Mouse (Mus musculus) forebrain, embryonic 14.5 days (tissue): ENCODE measurements at regions not wholly inside any gene's neighbourhood (a gene's known extent, or its start where the extent isn't known, plus 50 kb on each side); places are given as distances from the start of the nearest gene placed in this dataset.
A peak's percentile ranks its signal among the peaks of the same experiment; 100 is the strongest.

Source experiments
- ATAC-seq: fragments of 200-750 bp; cut with Nextera tagmentation; 2 replicates; pipeline ENCODE4 v1.8.0; 2017; ENCODE audit warnings: mild to moderate bottlenecking, moderate library complexity
- DNase-seq: peaks from one replicate; pipeline ENCODE4 v3.0.0-alpha.2; 2015; ENCODE audit warnings: low spot score
- H3K27ac ChIP-seq: fragments of 300-500 bp; sonication (generic); 2 replicates; pipeline ENCODE4 v1.5.1; 2014; ENCODE audit warnings: low read depth, mild to moderate bottlenecking, control low read depth, low read length, moderate library complexity
- H3K27me3 ChIP-seq: fragments of 300-500 bp; sonication (generic); replicated peaks from 2 replicates; pipeline ENCODE4 v1.6.1; 2014; ENCODE audit warnings: low read length, control low read depth, mixed read lengths; ENCODE audit not compliant: control insufficient read depth, insufficient read depth
- H3K36me3 ChIP-seq: fragments of 300-500 bp; sonication (generic); 2 replicates; pipeline ENCODE4 v1.6.1; 2014; ENCODE audit warnings: low read length, control low read depth; ENCODE audit not compliant: control insufficient read depth, insufficient read depth
- H3K4me1 ChIP-seq: fragments of 300-500 bp; sonication (generic); 2 replicates; pipeline ENCODE4 v1.6.1; 2014; ENCODE audit warnings: antibody characterized with exemption, low read length, control low read depth; ENCODE audit not compliant: control insufficient read depth, insufficient read depth
- H3K4me2 ChIP-seq: fragments of 300-500 bp; sonication (generic); 2 replicates; pipeline ENCODE4 v1.6.1; 2014; ENCODE audit warnings: mild to moderate bottlenecking, control low read depth, low read length
- H3K4me3 ChIP-seq: fragments of 300-500 bp; sonication (generic); 2 replicates; pipeline ENCODE4 v1.5.1; 2014; ENCODE audit warnings: low read depth, low read length, control low read depth
- H3K9ac ChIP-seq: fragments of 300-500 bp; sonication (generic); 2 replicates; pipeline ENCODE4 v1.6.1; 2014; ENCODE audit warnings: mild to moderate bottlenecking, low read length, control low read depth, moderate library complexity
- H3K9me3 ChIP-seq: fragments of 300-500 bp; sonication (generic); replicated peaks from 2 replicates; pipeline ENCODE4 v1.6.1; 2016; ENCODE audit warnings: low read length, control low read depth, mixed read lengths; ENCODE audit not compliant: control insufficient read depth
- WGBS: fragments of 180-500 bp; shearing (Covaris S2); extraction: QIAGEN DNeasy Blood & Tissue Kit; methylation state at CpG from one replicate; pipeline ENCODE4 v1.1.7; 2014; 5-methylcytosine and 5-hydroxymethylcytosine counted together

DNA sequence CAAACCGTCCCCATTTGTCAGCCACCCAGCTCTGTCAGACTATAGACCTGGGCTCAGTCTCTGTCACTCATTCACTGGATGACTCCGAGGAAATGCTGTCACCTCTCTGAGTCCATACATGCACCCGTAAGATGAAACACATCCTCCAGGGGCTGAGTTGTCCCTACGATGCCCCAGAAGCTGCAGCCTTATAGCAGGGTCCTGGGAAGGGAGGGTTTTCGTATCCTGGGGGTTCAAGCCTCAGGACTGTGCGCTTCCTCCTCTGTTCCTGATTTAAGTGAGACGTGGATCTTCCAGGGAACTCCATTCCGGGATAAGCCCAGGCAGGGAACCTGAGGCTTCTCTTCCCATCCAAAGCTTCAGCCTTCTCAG is 111.6 kb downstream of the Tpra1 start:
- DNase-seq (no peak), ATAC-seq (0 out of 2 replicates have a peak, but pooled peaks have one; percentile 1)
- H3K9me3 ChIP-seq = no peaks in the 10 kb centered on the region
- H3K27ac ChIP-seq = peak overlapping the region; percentile 77
- H3K27me3 ChIP-seq = peaks cover 34% of the 10 kb centered on the region
- no peak overlapping the region for H3K9ac ChIP-seq
- H3K36me3 ChIP-seq = no peaks in the 10 kb centered on the region
- peaks cover 12% of the 10 kb centered on the region for H3K4me1 ChIP-seq
- H3K4me3 ChIP-seq = no peak overlapping the region
- 52% methylated on average over 8 of the region's 8 CpGs for WGBS
- H3K4me2 ChIP-seq = no peak overlapping the region

DNA sequence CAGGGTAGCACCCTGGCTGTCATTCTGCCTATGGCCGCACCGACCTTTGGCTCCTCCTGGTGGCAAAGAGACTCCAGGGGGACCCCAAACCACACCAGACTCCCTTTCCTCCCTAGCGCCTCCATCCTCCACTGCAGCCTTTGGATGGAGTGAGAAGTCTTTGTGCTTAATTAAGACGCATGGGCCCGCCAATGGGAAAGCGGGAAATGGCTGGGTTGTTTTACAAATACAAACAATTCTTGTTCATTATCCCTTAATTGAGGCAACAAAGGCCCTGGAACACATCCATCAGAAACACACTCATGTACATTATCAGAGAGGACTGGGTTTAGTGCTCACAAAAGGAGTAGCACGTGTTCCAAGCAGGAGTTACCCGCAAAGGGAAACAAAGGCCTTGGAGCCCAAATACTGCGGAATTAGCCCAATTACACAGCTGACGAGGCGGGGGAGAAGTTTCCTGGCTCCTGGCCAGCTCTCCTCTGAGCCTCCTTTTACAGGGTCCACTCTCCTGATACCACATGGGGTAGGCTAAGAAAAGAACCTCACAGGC is 122.1 kb downstream of the Tpra1 start:
- Histone ChIP-seq H3K4me3 (no peak overlapping the region), H3K4me2 (no peak overlapping the region), H3K9me3 (no peaks in the 10 kb centered on the region), H3K9ac (no peak overlapping the region), H3K27me3 (peaks cover 87% of the 10 kb centered on the region), H3K4me1 (0 out of 2 replicates have a peak, but pooled peaks cover 4% of the 10 kb centered on the region), H3K27ac (no peak overlapping the region), H3K36me3 (no peaks in the 10 kb centered on the region)
- DNase-seq (peak; percentile 92), ATAC-seq (peak; percentile 91)
- 2% methylated on average over 11 of the region's 11 CpGs for WGBS

DNA sequence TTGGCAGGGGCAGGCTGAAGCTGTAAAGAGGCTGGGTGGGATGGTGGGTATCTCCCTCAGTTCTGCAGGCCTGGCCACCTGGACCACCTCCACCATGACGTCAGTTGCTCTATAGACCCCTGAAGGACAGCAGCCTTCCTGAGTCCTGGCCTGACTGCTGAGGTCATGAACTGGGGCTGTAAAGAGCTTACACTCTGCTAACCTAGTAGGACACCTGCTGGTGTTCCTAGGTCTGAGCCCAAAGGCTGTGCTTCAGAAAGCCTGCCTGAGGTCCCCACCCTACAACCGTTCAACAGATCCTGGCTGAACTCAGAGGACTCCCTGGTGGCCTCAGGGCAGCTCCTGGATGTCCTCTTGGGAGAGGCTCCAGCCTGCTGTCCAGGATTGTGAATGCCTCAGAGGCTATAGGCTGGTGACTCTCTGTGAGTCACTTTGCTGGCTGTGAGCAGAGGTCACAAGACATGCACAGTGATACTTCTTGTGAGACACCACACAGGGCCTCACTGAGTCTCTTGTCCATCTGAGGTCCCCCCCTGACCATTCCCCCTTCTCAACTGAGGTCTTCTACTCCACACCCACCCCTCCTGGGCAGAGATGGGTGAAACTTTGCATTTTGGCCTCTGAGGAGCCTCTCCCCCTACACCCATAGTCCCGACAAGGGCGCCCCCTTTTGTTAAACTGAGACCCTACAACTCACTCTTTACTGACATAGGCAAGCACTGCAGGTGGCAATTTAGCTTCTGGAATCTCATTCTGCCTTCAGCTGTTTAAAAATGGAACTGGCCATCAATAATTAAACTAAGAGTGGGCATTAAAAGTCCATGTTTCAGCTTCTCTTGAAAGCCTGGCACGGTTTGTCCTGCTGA is 131.6 kb downstream of the Tpra1 start:
- Histone ChIP-seq H3K4me3 (no peak overlapping the region), H3K4me1 (peaks cover 18% of the 10 kb centered on the region), H3K27ac (no peak overlapping the region), H3K27me3 (peaks cover 25% of the 10 kb centered on the region), H3K36me3 (no peaks in the 10 kb centered on the region), H3K9ac (no peak overlapping the region), H3K4me2 (no peak overlapping the region), H3K9me3 (no peaks in the 10 kb centered on the region)
- no peak for DNase-seq
- no peak for ATAC-seq
- 62% methylated on average over 5 of the region's 5 CpGs for WGBS

DNA sequence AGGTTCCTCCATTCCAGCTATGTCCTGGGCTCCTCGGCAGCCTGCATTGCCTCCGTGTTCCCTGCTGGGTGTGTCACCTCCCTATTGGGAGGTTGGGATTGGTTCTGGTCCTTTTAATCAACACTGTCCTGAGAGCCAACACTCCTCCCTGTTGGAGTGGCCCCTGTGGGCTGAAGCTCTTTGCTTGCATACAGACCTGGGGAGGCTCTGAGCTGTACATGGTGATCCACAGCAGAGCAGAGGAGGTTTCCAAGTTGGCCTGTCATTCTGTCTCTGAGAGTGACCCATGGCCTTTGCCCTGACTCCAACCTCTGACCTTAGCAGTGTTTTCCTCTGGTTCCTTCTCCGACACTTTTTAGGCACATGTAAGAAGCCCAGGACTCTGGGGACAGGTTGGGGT is 132.4 kb downstream of the Tpra1 start:
- no peak overlapping the region for H3K4me2 ChIP-seq
- H3K9ac ChIP-seq = no peak overlapping the region
- 63% methylated on average over 3 of the region's 3 CpGs for WGBS
- no peaks in the 10 kb centered on the region for H3K36me3 ChIP-seq
- DNase-seq (no peak), ATAC-seq (no peak)
- H3K27ac ChIP-seq = peak overlapping the region; percentile 91
- H3K4me1 ChIP-seq = peaks cover 18% of the 10 kb centered on the region
- no peak overlapping the region for H3K4me3 ChIP-seq
- no peaks in the 10 kb centered on the region for H3K9me3 ChIP-seq
- peaks cover 20% of the 10 kb centered on the region for H3K27me3 ChIP-seq

DNA sequence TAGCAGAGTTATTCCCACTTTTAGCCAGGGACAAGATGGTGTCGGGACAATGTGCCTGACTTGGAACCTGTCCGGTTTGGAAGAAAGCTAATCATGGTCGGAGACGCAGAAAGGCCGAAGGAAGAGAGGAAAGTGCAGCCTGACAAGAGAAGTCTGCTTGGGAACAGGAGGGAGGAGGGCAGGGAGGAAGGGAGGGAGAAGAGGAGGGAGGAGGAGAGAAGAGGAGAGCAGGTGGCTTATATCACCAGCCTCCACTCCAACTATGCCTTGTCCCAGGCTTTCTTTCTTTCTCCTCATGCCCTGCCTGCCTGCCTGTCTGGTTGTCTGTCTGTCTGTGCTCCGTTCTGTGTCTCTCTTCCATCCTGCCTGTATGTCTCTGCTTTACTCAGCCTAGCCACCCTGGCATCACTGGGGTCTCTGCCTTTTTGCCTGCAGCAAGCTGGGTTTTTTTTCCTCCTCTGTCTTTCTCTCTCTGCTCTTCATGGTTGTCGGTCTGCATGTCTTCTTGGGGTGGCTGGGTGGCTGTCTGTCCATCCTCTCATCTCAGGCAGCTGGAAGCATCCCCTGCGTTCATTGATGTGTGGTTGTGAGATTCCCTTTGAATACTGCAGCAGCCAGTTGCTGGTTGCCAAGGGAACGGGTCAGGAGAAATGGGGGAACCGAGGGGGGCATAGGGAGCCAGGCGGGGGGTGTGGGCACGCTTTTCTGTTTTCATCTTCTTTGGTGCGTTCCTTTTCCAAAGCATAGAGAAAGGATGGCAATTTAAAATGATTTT is 133.2 kb downstream of the Tpra1 start:
- 32% methylated on average over 13 of the region's 13 CpGs for WGBS
- Histone ChIP-seq H3K36me3 (no peaks in the 10 kb centered on the region), H3K4me3 (no peak overlapping the region), H3K4me1 (peaks cover 18% of the 10 kb centered on the region), H3K27me3 (peaks cover 20% of the 10 kb centered on the region), H3K9me3 (no peaks in the 10 kb centered on the region), H3K27ac (peak overlapping the region; percentile 91), H3K4me2 (peak overlapping the region; percentile 35), H3K9ac (peak overlapping the region; percentile 35)
- DNase-seq = peak; percentile 84
- peak; percentile 82 for ATAC-seq

DNA sequence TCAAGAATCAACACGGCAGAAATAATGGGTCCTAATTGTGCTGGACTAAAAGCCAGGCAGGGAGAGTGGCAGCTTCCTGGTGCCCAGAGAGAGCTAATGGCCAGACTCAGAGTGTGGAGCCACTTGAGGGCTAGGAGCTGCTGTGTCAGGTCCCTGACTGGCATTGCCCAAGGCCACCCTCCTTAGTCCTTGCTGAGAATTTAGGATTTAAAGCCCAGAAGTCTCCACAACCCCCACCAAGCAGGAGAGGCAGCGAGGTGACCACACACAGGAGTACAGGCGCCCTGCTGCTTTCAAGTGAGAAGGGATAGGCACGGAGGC is 133.7 kb downstream of the Tpra1 start:
- H3K4me1 ChIP-seq = peaks cover 18% of the 10 kb centered on the region
- no peak overlapping the region; the same call in 1 of the 2 replicates for H3K9ac ChIP-seq
- no peaks in the 10 kb centered on the region for H3K9me3 ChIP-seq
- DNase-seq = no peak
- no peak overlapping the region for H3K4me3 ChIP-seq
- 20% methylated on average over 4 of the region's 4 CpGs for WGBS
- ATAC-seq = peak; percentile 61
- H3K4me2 ChIP-seq = peak overlapping the region; percentile 35
- no peaks in the 10 kb centered on the region for H3K36me3 ChIP-seq
- peaks cover 15% of the 10 kb centered on the region for H3K27me3 ChIP-seq
- peak overlapping the region; percentile 91 for H3K27ac ChIP-seq

DNA sequence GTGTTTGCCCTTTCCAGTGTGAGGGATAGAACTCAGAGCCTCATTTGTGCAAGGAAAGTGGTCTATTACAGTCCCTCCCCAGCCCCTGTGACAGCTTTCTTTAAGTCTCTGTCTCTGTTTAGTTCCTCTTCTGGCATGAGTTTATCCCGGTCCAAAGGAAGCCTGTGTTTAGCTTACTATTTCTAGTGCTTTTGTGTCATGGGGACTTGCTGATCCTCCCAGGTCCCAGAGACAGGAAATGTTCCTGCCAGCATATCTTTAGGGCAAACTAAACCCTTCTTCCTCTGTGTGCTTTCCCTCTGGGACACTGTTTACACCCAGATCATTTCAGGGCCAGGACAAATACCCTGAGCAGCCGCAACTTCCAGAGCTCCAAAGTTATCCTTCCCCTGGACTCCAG is 135.3 kb downstream of the Tpra1 start:
- no peak overlapping the region for H3K4me2 ChIP-seq
- 76% methylated on average over 2 of the region's 2 CpGs for WGBS

DNA sequence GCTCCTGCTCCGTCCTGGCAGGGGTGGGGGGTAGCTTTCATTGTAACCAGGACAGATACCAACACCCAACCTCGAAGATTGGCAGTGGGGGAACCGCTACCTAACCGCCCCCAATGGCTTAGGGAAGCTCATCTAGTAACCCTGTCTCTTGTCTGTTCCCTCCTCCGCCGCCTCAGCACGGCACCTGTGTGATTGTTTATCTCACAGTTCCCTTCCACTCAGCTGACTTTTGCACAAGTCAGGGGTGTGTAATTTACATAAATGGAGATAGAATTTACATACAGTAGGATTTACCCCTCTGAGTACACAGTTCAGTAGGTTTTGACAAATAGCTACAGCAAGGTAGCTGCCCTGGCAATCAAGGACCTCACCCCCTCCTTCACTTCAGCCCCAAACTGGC is 135.8 kb downstream of the Tpra1 start:
- no peak overlapping the region for H3K27ac ChIP-seq
- DNase-seq (no peak), ATAC-seq (no peak)
- H3K4me3 ChIP-seq = no peak overlapping the region
- 66% methylated on average over 7 of the region's 7 CpGs for WGBS
- H3K9me3 ChIP-seq = no peaks in the 10 kb centered on the region
- no peak overlapping the region for H3K9ac ChIP-seq
- H3K36me3 ChIP-seq = no peaks in the 10 kb centered on the region
- peaks cover 18% of the 10 kb centered on the region for H3K4me1 ChIP-seq
- H3K4me2 ChIP-seq = no peak overlapping the region
- peaks cover 9% of the 10 kb centered on the region for H3K27me3 ChIP-seq

More for the DNA sequence above, 135.3 kb downstream of the Tpra1 start:
- ATAC-seq (no peak), DNase-seq (no peak)
- H3K4me3 ChIP-seq = no peak overlapping the region
- H3K4me1 ChIP-seq = peaks cover 18% of the 10 kb centered on the region
- peaks cover 9% of the 10 kb centered on the region for H3K27me3 ChIP-seq
- no peaks in the 10 kb centered on the region for H3K9me3 ChIP-seq
- no peak overlapping the region for H3K9ac ChIP-seq
- H3K36me3 ChIP-seq = no peaks in the 10 kb centered on the region
- no peak overlapping the region for H3K27ac ChIP-seq
